Mouse (Mus musculus) limb, embryonic 15.5 days (tissue): ENCODE data around the gene Map4k5. TPM values are rescaled to one million over a fixed set of nuclear protein-coding genes. Genes with fewer than 3 reads are reported as not detected.
A peak's percentile ranks its signal among the peaks of the same experiment; 100 is the strongest.

ENCODE experiments used
- ATAC-seq: fragments of 200-750 bp; cut with Nextera tagmentation; 2 replicates; pipeline ENCODE4 v1.8.0; 2017; ENCODE audit warnings: low read depth, moderate TSS enrichment; ENCODE audit not compliant: insufficient number of reproducible peaks, low FRiP score, low TSS enrichment
- H3K27ac ChIP-seq: fragments of 300-500 bp; sonication (generic); 2 replicates; pipeline ENCODE4 v1.5.1; 2015; ENCODE audit warnings: moderate library complexity, mild to moderate bottlenecking, inconsistent platforms
- H3K27me3 ChIP-seq: fragments of 300-500 bp; sonication (generic); 2 replicates; pipeline ENCODE4 v1.6.1; 2015; ENCODE audit warnings: inconsistent platforms
- H3K36me3 ChIP-seq: fragments of 300-500 bp; sonication (generic); 2 replicates; pipeline ENCODE4 v1.6.1; 2015; ENCODE audit warnings: inconsistent platforms
- H3K4me1 ChIP-seq: fragments of 300-500 bp; sonication (generic); 2 replicates; pipeline ENCODE4 v1.6.1; 2015; ENCODE audit warnings: inconsistent platforms
- H3K4me2 ChIP-seq: fragments of 300-500 bp; sonication (generic); 2 replicates; pipeline ENCODE4 v1.6.1; 2015; ENCODE audit warnings: mild to moderate bottlenecking, inconsistent platforms
- H3K4me3 ChIP-seq: fragments of 300-500 bp; sonication (generic); 2 replicates; pipeline ENCODE4 v1.5.1; 2015; ENCODE audit warnings: mild to moderate bottlenecking, inconsistent platforms
- H3K9ac ChIP-seq: fragments of 300-500 bp; sonication (generic); 2 replicates; pipeline ENCODE4 v1.6.1; 2015; ENCODE audit warnings: inconsistent platforms
- H3K9me3 ChIP-seq: fragments of 300-500 bp; sonication (generic); 2 replicates; pipeline ENCODE4 v1.6.1; 2016; ENCODE audit warnings: inconsistent platforms
- WGBS: fragments of 180-500 bp; shearing (Covaris S2); methylation state at CpG from one replicate; pipeline ENCODE4 v1.1.7; 2015; 5-methylcytosine and 5-hydroxymethylcytosine counted together
- polyA plus RNA-seq: library from polyadenylated mRNA; unstranded; fragments of >200 nt; fragmentation: Nextera tagmentation; extraction: Ambion mirVana; gene quantifications from 2 replicates; pipeline ENCODE4 v1.2.1, GENCODE M21; 2015

Gene Map4k5
- polyA plus RNA-seq, 1 experiment from 2014 or later: 38.1 TPM

GRCm38 (mm10) chr12:69908511-69908900 lies 15.5 kb upstream of the Map4k5 start:
- Histone ChIP-seq H3K4me3 (peak overlapping the region; percentile 27), H3K4me1 (peaks cover 12% of the 10 kb centered on the region), H3K27me3 (no peaks in the 10 kb centered on the region), H3K36me3 (no peaks in the 10 kb centered on the region), H3K9me3 (no peaks in the 10 kb centered on the region), H3K9ac (no peak overlapping the region), H3K27ac (no peak overlapping the region), H3K4me2 (peak overlapping the region; percentile 61)
- ATAC-seq: no peak
- WGBS: 34% methylated on average over 18 of the region's 19 CpGs

GRCm38 (mm10) chr12:69907667-69908510 lies 14.9 kb upstream of the Map4k5 start:
- Histone ChIP-seq H3K4me2 (peak overlapping the region; percentile 61), H3K27me3 (no peaks in the 10 kb centered on the region), H3K9me3 (no peaks in the 10 kb centered on the region), H3K27ac (no peak overlapping the region), H3K4me1 (peaks cover 12% of the 10 kb centered on the region), H3K9ac (no peak overlapping the region), H3K4me3 (peak overlapping the region; percentile 27), H3K36me3 (no peaks in the 10 kb centered on the region)
- 8% methylated on average over 30 of the region's 30 CpGs for WGBS
- no peak for ATAC-seq

GRCm38 (mm10) chr12:69904991-69905390 lies 12.0 kb upstream of the Map4k5 start:
- no peak for ATAC-seq
- WGBS: 65% methylated on average over 2 of the region's 2 CpGs
- H3K27ac ChIP-seq: no peak overlapping the region

GRCm38 (mm10) chr12:69898119-69898518 lies 5.1 kb upstream of the Map4k5 start:
- Histone ChIP-seq H3K36me3 (no peaks in the 10 kb centered on the region), H3K9me3 (no peaks in the 10 kb centered on the region), H3K4me3 (no peak overlapping the region), H3K27ac (no peak overlapping the region), H3K4me1 (peaks cover 3% of the 10 kb centered on the region), H3K27me3 (no peaks in the 10 kb centered on the region), H3K4me2 (no peak overlapping the region), H3K9ac (no peak overlapping the region)
- no peak for ATAC-seq
- 79% methylated on average over 4 of the region's 4 CpGs for WGBS

More at GRCm38 (mm10) chr12:69904991-69905390, 12.0 kb upstream of the Map4k5 start:
- Histone ChIP-seq H3K4me1 (peaks cover 12% of the 10 kb centered on the region), H3K9ac (no peak overlapping the region), H3K9me3 (no peaks in the 10 kb centered on the region), H3K36me3 (no peaks in the 10 kb centered on the region), H3K4me2 (no peak overlapping the region), H3K27me3 (no peaks in the 10 kb centered on the region), H3K4me3 (no peak overlapping the region)

- H3K27me3 ChIP-seq: no peaks in the 10 kb centered on the region
- no peak for ATAC-seq
- H3K4me1 ChIP-seq: peaks cover 18% of the 10 kb centered on the region
- no peaks in the 10 kb centered on the region for H3K9me3 ChIP-seq
- H3K36me3 ChIP-seq: no peaks in the 10 kb centered on the region
- peak overlapping the region; percentile 52; the same call in 1 of the 2 replicates for H3K27ac ChIP-seq
- no peak overlapping the region for H3K4me3 ChIP-seq
- no peak overlapping the region for H3K9ac ChIP-seq
- 61% methylated on average over 2 of the region's 2 CpGs for WGBS
- no peak overlapping the region for H3K4me2 ChIP-seq
These were observed 2.0 kb upstream of the Map4k5 start for GRCm38 (mm10) chr12:69895046-69895445.

- Histone ChIP-seq H3K4me1 (peaks cover 25% of the 10 kb centered on the region), H3K27ac (no peak overlapping the region), H3K27me3 (no peaks in the 10 kb centered on the region), H3K4me2 (no peak overlapping the region), H3K9ac (no peak overlapping the region), H3K36me3 (no peaks in the 10 kb centered on the region), H3K4me3 (no peak overlapping the region), H3K9me3 (no peaks in the 10 kb centered on the region)
- 48% methylated on average over 6 of the region's 6 CpGs for WGBS
- no peak for ATAC-seq
These were observed 927 bp upstream of the Map4k5 start for GRCm38 (mm10) chr12:69893927-69894326.

- Histone ChIP-seq H3K4me2 (peak overlapping the region; percentile 68), H3K4me3 (peak overlapping the region; percentile 80), H3K27me3 (no peaks in the 10 kb centered on the region), H3K9ac (peak overlapping the region; percentile 95), H3K27ac (peak overlapping the region; percentile 96), H3K36me3 (no peaks in the 10 kb centered on the region), H3K4me1 (peaks cover 40% of the 10 kb centered on the region), H3K9me3 (no peaks in the 10 kb centered on the region)
- WGBS: 21% methylated on average over 3 of the region's 3 CpGs
- no peak for ATAC-seq
These were observed 1.3 kb downstream of the Map4k5 start for GRCm38 (mm10) chr12:69891721-69892120.

GRCm38 (mm10) chr12:69890476-69890875 lies 2.5 kb downstream of the Map4k5 start:
- no peak for ATAC-seq
- H3K9me3 ChIP-seq: no peaks in the 10 kb centered on the region
- peak overlapping the region; percentile 80 for H3K4me3 ChIP-seq
- peak overlapping the region; percentile 68 for H3K4me2 ChIP-seq
- H3K27ac ChIP-seq: peak overlapping the region; percentile 50
- no peaks in the 10 kb centered on the region for H3K36me3 ChIP-seq
- peak overlapping the region; percentile 2; the same call in 1 of the 2 replicates for H3K9ac ChIP-seq
- H3K4me1 ChIP-seq: peaks cover 40% of the 10 kb centered on the region
- no peaks in the 10 kb centered on the region for H3K27me3 ChIP-seq
- 13% methylated on average over 5 of the region's 5 CpGs for WGBS

GRCm38 (mm10) chr12:69890051-69890450 lies 2.9 kb downstream of the Map4k5 start:
- H3K9ac ChIP-seq: peak overlapping the region; percentile 2; the same call in 1 of the 2 replicates
- H3K9me3 ChIP-seq: no peaks in the 10 kb centered on the region
- no peak for ATAC-seq
- H3K4me2 ChIP-seq: peak overlapping the region; percentile 68
- H3K4me3 ChIP-seq: peak overlapping the region; percentile 80
- peaks cover 40% of the 10 kb centered on the region for H3K4me1 ChIP-seq
- H3K27me3 ChIP-seq: no peaks in the 10 kb centered on the region
- H3K27ac ChIP-seq: peak overlapping the region; percentile 50; the same call in 1 of the 2 replicates
- 48% methylated on average over 6 of the region's 6 CpGs for WGBS
- no peaks in the 10 kb centered on the region for H3K36me3 ChIP-seq

- Histone ChIP-seq H3K4me2 (no peak overlapping the region), H3K4me3 (no peak overlapping the region), H3K9me3 (no peaks in the 10 kb centered on the region), H3K9ac (no peak overlapping the region), H3K27me3 (no peaks in the 10 kb centered on the region), H3K4me1 (peaks cover 37% of the 10 kb centered on the region), H3K36me3 (no peaks in the 10 kb centered on the region), H3K27ac (no peak overlapping the region)
- ATAC-seq: no peak
- WGBS: 50% methylated on average over 1 of the region's 1 CpGs
These were observed 4.7 kb downstream of the Map4k5 start for GRCm38 (mm10) chr12:69888345-69888744.

GRCm38 (mm10) chr12:69887776-69888175 lies 5.2 kb downstream of the Map4k5 start:
- H3K36me3 ChIP-seq: no peaks in the 10 kb centered on the region
- H3K9ac ChIP-seq: no peak overlapping the region
- WGBS: 66% methylated on average over 6 of the region's 6 CpGs
- H3K4me3 ChIP-seq: no peak overlapping the region
- H3K27ac ChIP-seq: no peak overlapping the region
- H3K9me3 ChIP-seq: no peaks in the 10 kb centered on the region
- H3K4me2 ChIP-seq: no peak overlapping the region
- no peak for ATAC-seq
- H3K4me1 ChIP-seq: peaks cover 37% of the 10 kb centered on the region
- no peaks in the 10 kb centered on the region for H3K27me3 ChIP-seq

- no peaks in the 10 kb centered on the region for H3K27me3 ChIP-seq
- no peak overlapping the region for H3K4me2 ChIP-seq
- no peaks in the 10 kb centered on the region for H3K36me3 ChIP-seq
- no peak overlapping the region for H3K27ac ChIP-seq
- H3K4me3 ChIP-seq: no peak overlapping the region
- H3K9me3 ChIP-seq: no peaks in the 10 kb centered on the region
- H3K9ac ChIP-seq: no peak overlapping the region
- H3K4me1 ChIP-seq: peaks cover 36% of the 10 kb centered on the region
- 89% methylated on average over 5 of the region's 5 CpGs for WGBS
- ATAC-seq: no peak
These were observed 7.7 kb downstream of the Map4k5 start for GRCm38 (mm10) chr12:69885170-69885923.
